Mouse (Mus musculus) cerebellum, adult 9-10 months (tissue): ENCODE results near the gene Pitpnm3.

Experiments
- DNase-seq: peaks from one replicate; pipeline ENCODE4 v3.0.0; 2022

Pitpnm3 gene

GRCm38 (mm10) chr11:72086251-72087046 lies 49.1 kb downstream of the Pitpnm3 start:
- DNase-seq, result no peak

DNA sequence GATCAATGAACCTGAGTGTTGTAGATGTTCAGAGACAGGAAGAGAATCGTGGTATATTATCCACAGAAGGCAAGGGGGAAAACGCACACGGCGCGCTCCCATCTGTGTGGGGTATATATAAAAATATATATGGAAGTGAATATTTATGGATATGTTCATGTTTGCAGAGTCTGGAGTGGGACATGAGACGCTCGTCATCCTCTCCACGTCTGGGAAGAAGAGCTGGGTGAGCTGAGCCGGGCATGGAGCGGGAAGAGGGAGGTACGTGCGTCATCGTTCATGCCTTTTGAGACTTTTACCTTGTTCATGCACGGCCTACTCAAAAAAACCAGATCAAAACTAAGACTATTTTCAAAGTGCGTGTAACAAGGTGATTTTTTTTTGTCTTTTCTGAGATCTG lies 51.2 kb downstream of the Pitpnm3 start:
- DNase-seq, result no peak

DNA sequence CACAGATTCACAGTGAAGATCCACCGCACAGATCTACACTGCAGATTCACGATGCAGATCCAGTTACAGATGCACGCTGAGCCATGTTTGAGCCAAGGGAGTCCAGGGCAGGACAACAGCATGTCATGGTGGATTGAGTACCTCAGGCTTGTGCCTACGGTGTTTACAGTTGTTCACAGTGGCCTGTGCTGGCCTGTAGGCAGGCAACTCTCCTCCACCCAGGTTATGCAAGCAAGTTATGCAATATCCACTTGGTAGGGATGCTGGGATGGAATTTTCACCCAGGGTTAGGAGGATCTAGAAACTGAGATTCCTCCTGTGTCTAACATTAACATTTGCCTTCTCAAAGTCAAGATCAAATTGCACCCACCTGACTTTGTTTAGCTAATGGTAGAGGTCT lies 53.0 kb downstream of the Pitpnm3 start:
- no peak for DNase-seq

GRCm38 (mm10) chr11:72080461-72080860 lies 55.1 kb downstream of the Pitpnm3 start:
- DNase-seq, result no peak

DNA sequence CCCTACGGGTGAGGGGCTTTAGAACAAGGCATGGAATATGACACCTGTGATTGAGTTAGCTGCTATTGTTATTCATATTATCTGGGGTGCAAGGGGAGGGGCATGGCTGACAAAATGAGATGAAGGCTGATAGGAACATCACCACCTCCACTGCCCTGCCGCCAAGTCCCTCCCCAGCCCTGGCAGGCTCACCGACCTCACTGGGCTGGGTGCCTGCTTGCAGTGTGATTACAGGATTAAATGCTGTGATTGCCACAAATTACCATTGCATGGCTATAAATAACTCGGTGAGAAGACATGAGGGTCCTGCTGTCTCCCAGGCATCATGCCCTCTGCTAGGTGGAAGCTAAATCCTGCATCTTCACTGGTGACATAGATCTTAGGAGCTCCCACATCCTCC lies 56.9 kb downstream of the Pitpnm3 start:
- DNase-seq, result peak; percentile 73

DNA sequence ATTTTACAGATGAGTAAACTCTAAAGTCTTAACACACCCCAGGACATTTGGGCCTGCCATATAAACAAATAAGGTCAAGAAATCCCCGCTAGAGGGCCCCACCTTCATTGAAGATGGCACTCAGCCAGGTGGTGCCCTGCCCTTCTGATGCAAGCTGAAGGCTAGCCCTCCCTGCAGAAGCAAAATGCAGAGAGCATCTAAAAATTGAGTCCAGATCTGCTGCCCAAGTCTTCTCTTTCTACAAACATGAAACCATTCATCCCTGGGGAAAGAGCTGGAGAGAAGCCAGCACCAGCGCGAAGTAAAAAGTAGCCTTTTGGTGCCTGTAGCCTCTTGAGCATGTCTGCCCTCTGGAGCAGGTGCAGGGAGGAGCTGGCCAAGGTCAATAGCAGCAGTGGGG lies 57.5 kb downstream of the Pitpnm3 start:
- DNase-seq, result no peak

DNA sequence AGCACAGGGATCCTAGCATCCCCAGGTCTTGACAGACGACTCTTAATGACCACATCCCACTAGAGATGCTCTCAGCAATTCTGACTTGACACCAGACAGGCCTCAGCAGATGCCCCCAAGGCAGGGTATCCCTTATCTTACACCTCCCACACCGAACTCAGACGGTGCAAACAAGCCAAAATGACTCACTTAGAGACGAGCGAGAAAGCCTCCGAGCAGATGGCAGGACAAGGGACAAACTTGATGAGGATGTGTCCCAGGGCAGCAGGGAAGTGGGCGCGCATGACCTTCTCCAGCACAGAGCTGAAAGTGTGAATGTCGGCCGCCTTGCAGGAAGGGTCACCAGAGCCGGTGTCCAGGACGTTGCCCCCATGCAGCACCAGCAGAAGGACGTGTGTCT lies 61.3 kb downstream of the Pitpnm3 start:
- DNase-seq, result no peak

- DNase-seq, result no peak
Observed at GRCm38 (mm10) chr11:72072331-72072905, 63.2 kb downstream of the Pitpnm3 start.

GRCm38 (mm10) chr11:72070733-72071132 lies 64.8 kb downstream of the Pitpnm3 start:
- DNase-seq, result no peak

- DNase-seq, result peak; percentile 86
Observed at GRCm38 (mm10) chr11:72068026-72068425, 67.6 kb downstream of the Pitpnm3 start.

DNA sequence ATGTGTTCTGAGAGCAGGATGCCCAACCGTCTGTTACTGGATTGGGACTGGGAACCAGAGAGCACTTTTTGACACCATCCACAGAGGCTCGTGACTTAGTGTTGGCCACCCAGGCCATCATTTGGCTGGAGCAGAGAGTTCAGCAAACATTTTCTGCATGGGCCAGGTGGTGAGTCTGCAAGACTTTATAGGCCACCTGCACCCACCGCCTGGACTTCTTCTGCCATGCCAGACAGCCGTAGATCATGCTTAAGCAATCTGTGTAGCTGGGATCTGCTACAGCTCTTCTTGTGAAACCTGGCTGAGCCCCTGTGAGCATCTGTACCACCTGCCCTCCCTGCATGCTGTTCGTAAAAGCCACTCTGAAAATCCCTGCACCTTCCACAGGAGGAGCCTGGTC lies 68.3 kb downstream of the Pitpnm3 start:
- peak; percentile 82 for DNase-seq

DNA sequence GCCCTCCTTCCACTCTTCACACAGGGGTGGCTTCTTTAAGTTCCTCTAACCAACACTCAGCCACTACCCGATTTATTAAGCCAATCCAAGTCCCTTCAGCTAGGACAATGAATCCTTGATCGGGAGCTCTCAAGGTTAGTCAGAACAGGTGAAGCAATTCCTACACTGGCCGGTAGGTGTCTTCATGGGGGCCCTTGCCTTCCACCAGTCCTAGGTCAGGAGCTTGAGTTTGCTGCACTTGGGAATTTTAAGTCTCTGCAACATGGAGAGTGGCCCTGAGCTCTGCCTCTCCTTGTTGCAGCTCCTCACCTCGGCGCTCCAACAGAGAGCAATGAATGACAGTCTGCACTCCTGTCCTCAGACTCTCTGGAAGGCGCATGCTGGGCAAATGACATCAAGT lies 69.2 kb downstream of the Pitpnm3 start:
- DNase-seq, result peak; percentile 73

DNA sequence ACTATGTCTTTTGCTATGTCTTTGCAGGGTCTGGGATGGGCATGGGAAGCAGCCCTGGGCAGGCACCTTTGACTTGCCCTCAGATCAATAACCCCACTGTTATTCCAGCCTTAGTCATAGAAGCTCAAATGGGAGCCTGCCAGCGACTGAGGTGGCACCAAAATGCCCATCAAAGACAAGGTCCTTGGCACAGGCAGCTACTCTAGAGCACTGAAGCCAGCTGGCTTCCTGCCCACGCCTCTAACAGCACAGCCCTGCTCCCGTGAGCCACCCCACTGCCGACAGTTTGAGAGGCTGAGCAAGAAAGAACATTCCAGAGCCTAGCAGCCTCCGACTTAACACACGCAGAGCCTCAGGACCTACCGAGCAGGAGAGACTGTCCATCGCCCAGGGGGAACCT lies 70.5 kb downstream of the Pitpnm3 start:
- peak; percentile 86 for DNase-seq

- DNase-seq, result no peak
Observed at GRCm38 (mm10) chr11:72064414-72064813, 71.2 kb downstream of the Pitpnm3 start.

- DNase-seq, result peak; percentile 55
Observed at GRCm38 (mm10) chr11:72061093-72061620, 74.4 kb downstream of the Pitpnm3 start.

DNA sequence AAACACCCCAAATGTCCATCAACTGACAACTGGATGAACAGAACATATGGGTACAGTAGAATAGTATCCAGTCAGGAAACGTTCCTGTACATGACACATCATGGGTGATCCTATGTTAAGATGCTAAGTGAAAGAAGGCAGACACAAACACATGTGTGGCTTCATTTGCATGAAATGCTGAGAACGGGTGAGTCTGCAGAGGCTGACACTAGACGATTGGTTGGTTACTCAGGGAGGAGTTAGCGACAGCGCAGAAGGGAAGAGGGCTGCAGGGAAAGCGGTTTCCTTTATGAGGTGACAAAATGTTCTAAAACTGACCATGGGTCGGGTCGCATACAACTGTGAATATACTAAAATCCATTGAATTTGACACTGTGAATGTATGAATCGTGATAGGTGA lies 75.2 kb downstream of the Pitpnm3 start:
- DNase-seq, result no peak

- no peak for DNase-seq
Observed at GRCm38 (mm10) chr11:72057166-72057565, 78.4 kb downstream of the Pitpnm3 start.

- DNase-seq, result no peak
Observed at GRCm38 (mm10) chr11:72055176-72055575, 80.4 kb downstream of the Pitpnm3 start.

GRCm38 (mm10) chr11:72052636-72053035 lies 82.9 kb downstream of the Pitpnm3 start:
- DNase-seq, result peak; percentile 90

GRCm38 (mm10) chr11:72052221-72052620 lies 83.4 kb downstream of the Pitpnm3 start:
- DNase-seq, result no peak

- no peak for DNase-seq
Observed at GRCm38 (mm10) chr11:72050895-72051858, 84.4 kb downstream of the Pitpnm3 start.

DNA sequence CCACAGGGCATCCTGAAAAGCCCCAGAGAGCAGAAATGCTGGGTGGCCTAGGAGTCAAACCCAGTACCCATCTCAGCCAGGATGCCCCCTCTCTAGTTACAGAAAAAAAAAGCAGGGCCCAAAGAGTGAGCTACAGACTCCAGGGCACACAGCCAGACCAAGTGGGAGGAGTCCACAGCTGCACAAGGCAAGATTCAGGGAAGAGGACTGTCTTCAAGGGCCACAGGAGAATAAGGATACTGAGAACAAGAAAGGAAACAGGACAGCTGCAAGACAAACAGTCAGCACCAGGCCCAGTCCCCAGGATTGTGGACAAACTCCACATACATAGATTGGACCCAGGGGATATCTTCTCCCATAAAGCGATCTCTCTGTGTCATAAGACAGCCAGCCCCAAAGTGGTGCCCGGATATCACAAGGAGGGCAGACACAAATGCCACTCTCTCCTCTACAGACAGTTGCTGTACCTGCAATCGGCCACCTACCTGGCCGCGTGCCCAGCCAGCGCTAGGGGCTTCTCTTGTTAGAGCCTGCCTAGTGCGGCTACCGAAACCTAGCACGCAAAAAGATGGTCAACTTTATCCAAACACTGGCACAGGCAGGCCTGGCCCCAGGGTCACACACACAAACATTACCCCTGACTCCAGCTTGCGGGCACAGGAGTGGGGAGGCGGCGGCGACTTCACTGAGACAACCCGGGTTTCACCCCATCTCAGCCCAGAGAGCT lies 85.2 kb downstream of the Pitpnm3 start:
- no peak for DNase-seq
